Mouse (Mus musculus): ENCODE results near the gene Inip.

Inip gene

DNA sequence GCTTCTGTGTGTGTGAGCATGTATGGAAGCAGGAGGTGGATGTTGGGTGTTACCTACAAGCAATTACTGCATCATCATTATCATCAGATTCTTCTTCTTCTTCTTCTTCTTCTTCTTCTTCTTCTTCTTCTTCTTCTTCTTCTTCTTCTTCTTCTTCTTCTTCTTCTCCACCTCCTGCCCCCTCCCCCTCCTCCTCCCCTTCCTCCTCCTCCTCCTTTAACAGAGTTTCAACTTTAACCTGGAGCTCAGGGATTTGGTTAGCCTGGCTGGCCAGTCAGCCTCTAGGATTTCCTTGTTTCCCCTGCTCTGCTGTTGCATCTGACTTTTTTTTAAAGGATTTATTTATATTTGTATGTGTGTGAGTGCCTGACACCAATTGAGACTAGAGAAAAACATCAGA is at the start of gene Inip:
Gene Inip, minus strand, starts transcription at position 101 of the 400 bp plus-strand sequence.
- ChIA-PET CTCF (interaction anchor here in 1 of 4 experiments (0.6 kb wide), 1 partner anchor 15 kb away, joined by 4 read pairs; no protein-coding TSS in a partner anchor), POLR2A (interaction anchor here in 1 of 4 experiments (0.6 to 0.7 kb wide), 3 partner anchors 49 to 126 kb away, joined by 3 read pairs; no protein-coding TSS in a partner anchor)

DNA sequence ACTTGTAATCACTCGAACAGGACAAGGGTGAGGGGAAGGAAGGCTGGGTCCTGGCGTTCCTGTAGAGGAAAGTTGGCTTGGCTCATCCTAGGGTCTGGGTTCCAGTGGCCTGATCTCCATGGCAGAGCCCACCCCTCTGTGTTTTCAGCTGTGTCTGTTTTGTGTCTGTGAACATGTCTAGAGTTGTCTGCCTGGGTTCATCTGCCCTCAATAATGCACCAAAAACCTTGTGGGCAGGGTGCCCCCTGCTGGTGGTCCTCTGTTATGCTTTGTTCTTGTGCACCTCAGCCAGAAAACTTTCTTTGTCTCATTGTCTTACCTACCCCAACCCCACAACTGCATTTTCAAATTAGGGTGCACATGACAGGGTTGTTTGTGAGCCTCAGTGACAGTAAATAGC is 48.8 kb upstream of the Inip start:
- POLR2A ChIA-PET: interaction anchor here in 3 of 4 experiments (0.8 to 1.6 kb wide), 4 partner anchors 10 to 45 kb away, joined by 3 to 5 read pairs (median 4); partner anchors contain the start of gene Snx30 (in 2 of the 3)
- CTCF ChIA-PET: interaction anchor here in 3 of 4 experiments (0.5 to 1.5 kb wide), 6 partner anchors 11 to 470 kb away, joined by 3 to 5 read pairs (median 4); no protein-coding TSS in a partner anchor

DNA sequence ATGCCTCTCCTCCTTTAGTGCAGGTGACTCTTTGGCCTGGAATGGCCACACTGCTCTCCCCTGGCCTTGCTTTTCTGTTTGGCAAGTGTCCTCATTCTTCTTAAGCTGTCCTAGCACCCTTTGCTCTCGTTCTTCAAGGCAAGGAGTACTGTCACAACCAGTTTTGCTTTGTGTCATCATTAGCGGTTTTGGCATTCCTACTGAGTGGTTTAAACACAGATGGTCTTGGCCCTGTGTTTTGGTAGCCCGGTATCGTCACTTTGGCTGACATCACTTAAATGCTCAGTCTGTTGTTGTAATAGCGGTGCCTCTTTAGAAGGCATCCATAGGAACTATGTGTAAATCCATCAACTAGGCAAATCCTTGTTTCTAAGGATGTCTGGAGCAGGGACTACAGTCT is 46.1 kb upstream of the Inip start:
- CTCF ChIA-PET: interaction anchor here in 1 of 4 experiments (1.1 kb wide), 1 partner anchor 39 kb away, joined by 3 read pairs; no protein-coding TSS in a partner anchor
- POLR2A ChIA-PET: interaction anchor here in 3 of 4 experiments (0.5 to 3.4 kb wide), 5 partner anchors 9 to 40 kb away, joined by 3 to 15 read pairs (median 3); partner anchors contain the start of gene Snx30 (in 1 of the 3)

GRCm38 (mm10) chr4:59845245-59845637 is 43.9 kb upstream of the Inip start:
- CTCF ChIA-PET: no interaction called here

GRCm38 (mm10) chr4:59844460-59845244 is 43.3 kb upstream of the Inip start:
- ChIA-PET POLR2A (interaction anchor here in 3 of 4 experiments (0.6 to 1.9 kb wide), 4 partner anchors 8 to 36 kb away, joined by 3 to 4 read pairs (median 4); no protein-coding TSS in a partner anchor), CTCF (interaction anchor here in 1 of 4 experiments (0.6 kb wide), 1 partner anchor 10 kb away, joined by 4 read pairs; no protein-coding TSS in a partner anchor)

More at GRCm38 (mm10) chr4:59845245-59845637, 43.9 kb upstream of the Inip start:
- POLR2A ChIA-PET: interaction anchor here in 3 of 4 experiments (0.6 to 1.6 kb wide), 3 partner anchors 7 to 37 kb away, joined by 3 to 4 read pairs (median 3); no protein-coding TSS in a partner anchor

DNA sequence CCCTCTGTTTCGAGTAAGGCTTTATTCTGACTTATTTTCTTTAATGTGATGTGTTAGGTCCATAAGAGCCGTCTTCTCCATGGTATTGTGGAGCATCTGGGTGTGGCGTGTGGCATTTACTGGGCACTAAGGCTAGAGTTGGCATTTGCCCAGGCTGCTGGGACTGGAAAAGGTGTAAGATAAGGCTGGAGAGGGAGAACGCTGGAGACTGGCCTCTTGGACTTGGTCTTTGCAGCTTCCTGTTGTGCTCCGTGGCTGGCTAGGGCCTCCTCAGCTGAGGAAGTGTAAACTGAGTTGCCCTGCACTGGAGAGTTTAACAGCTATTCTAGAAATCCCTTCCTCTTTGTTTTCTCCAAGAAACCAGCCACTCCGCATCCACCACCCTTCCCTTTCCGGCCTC is 36.3 kb upstream of the Inip start:
- ChIA-PET POLR2A (interaction anchor here in 1 of 4 experiments (1.1 to 1.7 kb wide), 3 partner anchors 9 to 23 kb away, joined by 3 to 4 read pairs (median 3); no protein-coding TSS in a partner anchor), CTCF (interaction anchor here in 1 of 4 experiments (1.2 to 1.4 kb wide), 2 partner anchors 11 to 23 kb away, joined by 3 to 4 read pairs; no protein-coding TSS in a partner anchor)

DNA sequence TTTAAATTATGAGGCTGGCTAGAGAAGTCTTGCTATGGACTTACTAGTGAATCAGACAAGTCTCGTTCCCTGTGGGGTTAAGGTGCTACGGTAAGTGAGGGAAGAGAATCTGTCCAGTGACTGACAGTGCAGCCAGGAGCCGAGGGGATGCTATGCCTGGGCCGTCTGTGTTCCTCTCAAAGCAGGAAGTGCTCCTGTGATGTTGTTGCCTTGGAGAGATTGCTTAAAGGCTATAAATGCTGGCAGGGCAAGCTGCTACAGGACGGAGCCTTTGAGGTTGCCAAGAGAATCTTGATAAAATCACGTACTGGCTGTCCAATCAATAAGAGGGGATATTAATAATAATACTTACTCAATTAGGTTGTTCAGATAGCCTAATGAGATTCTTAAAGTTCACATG is 31.4 kb upstream of the Inip start:
- CTCF ChIA-PET: interaction anchor here in 1 of 4 experiments (1.0 kb wide), 1 partner anchor 9 kb away, joined by 4 read pairs; no protein-coding TSS in a partner anchor

DNA sequence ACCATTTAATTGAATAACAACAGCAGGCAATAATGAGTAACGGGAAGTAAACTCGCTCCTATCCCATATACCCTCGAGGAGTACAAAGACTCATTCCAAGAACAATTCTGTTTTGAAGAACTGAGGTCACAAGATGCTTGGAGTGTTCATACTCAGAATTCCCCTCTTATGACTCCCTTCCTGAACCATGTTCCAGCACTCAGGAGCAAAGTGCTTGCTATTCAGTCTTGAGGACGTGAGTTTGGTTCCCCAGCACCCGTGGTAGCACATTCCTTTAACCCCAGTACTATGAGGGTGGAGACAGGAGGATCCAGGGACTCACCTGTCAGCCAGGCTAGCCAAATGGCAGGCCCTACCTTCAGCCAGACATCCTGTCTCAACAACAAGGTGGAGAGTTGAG is 29.6 kb upstream of the Inip start:
- POLR2A ChIA-PET: interaction anchor here in 3 of 4 experiments (0.9 to 1.7 kb wide), 5 partner anchors 10 to 84 kb away, joined by 3 to 4 read pairs (median 3); partner anchors contain the start of gene Slc46a2 (in 1 of the 3)
- CTCF ChIA-PET: no interaction called here

More for the DNA sequence above, 31.4 kb upstream of the Inip start:
- POLR2A ChIA-PET: interaction anchor here in 2 of 4 experiments (0.8 to 1.1 kb wide), 2 partner anchors 13 to 27 kb away, joined by 4 to 5 read pairs; partner anchors contain the start of gene Snx30 (in 1 of the 2)

DNA sequence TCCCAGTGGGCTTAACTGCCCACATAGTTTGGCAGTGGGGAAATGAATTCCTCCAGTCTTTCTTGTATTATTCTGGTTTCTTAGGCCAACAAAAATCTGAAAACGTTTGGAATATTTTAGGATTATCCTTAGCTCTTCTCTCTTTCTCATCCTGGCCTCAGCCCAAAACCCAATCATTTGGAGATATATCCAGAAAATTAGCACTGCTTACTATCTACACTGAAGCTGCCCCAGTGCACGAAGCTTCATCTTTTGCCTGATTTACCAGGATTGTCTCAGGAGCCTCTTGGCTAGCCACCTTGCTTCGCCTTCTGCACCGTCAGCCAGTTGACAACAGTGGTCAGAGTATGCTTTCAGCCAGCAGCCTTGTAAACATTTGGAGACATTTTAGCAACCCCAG is 27.7 kb upstream of the Inip start:
- POLR2A ChIA-PET: interaction anchor here in 1 of 4 experiments (0.9 to 1.7 kb wide), 6 partner anchors 12 to 408 kb away, joined by 3 to 7 read pairs (median 3); partner anchors contain the start of gene Snx30
- CTCF ChIA-PET: interaction anchor here in 1 of 4 experiments (1.0 kb wide), 1 partner anchor 42 kb away, joined by 4 read pairs; no protein-coding TSS in a partner anchor

DNA sequence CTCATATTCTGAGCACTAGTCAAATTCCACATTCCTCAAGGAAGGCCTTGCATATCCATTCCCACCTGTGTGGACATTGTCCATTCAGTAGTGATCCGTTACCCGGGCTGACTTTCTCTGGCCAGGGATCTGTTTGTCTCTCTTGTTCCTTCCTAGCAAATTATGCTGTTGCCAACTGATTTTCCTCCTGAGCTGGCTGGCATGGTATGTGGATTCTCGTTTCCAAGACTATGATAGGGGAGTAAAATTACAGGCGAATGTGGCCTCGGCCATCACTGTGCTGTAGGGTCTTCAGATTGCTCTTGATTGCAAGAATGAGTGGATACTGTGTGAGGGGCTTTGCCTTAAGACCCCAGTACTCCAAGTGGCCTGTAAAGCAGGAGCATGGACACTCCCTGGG is 25.0 kb upstream of the Inip start:
- ChIA-PET CTCF (no interaction called here), POLR2A (no interaction called here)

- ChIA-PET POLR2A (interaction anchor here in 1 of 4 experiments (0.7 to 1.1 kb wide), 2 partner anchors 13 to 200 kb away, joined by 3 read pairs; no protein-coding TSS in a partner anchor), CTCF (no interaction called here)
Observed at GRCm38 (mm10) chr4:59825634-59826033, 24.2 kb upstream of the Inip start.

DNA sequence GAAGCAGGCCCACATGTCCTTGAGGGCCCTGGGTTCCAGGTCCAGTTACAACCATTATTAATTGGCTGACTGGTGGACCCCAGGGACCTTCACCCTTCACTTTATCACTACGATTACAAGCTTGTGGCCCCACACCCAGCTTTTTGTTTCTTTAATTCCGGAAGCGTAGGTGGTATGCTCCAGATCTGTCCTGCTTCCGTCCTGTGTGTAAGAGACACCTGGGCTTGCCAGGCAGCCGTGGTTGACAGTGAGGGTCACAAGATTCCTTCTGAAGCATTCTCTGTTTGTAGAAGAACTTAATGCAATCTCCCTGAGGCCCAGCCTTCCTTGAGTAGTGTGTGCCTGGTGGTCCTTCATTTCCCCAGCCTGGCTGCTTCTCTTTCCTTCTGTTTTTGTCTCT is 23.5 kb upstream of the Inip start:
- POLR2A ChIA-PET: interaction anchor here in 2 of 4 experiments (1.1 to 2.7 kb wide), 6 partner anchors 9 to 403 kb away, joined by 3 to 16 read pairs (median 5); partner anchors contain the start of gene Snx30 (in 2 of the 2)

DNA sequence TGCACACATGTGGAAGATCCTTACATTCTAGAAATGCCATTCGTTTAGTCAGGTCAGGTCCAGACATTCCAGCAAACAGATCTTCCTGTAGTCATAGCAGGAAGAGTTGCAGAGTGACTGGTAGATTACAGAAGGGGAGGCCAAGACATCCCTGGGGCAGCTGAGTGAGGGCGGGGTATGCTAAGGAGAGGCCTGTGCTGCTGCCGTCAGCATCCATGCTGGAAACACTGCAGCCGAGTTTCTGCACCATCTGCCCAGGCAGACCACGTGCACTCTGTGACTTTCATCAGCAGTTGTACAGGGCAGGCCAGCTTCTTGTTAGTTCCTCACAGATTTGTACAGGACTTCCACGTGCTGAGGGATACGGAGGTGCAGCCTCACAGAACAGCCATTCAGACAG is 22.1 kb upstream of the Inip start:
- ChIA-PET POLR2A (interaction anchor here in 2 of 4 experiments (0.9 to 2.7 kb wide), 9 partner anchors 8 to 402 kb away, joined by 3 to 16 read pairs (median 4); partner anchors contain the start of gene Snx30 (in 2 of the 2)), CTCF (interaction anchor here in 2 of 4 experiments (0.7 to 1.5 kb wide), 2 partner anchors 10 to 48 kb away, joined by 4 to 5 read pairs; no protein-coding TSS in a partner anchor)

More for the DNA sequence above, 23.5 kb upstream of the Inip start:
- CTCF ChIA-PET: interaction anchor here in 1 of 4 experiments (1.2 kb wide), 1 partner anchor 38 kb away, joined by 10 read pairs; no protein-coding TSS in a partner anchor

- POLR2A ChIA-PET: interaction anchor here in 3 of 4 experiments (0.7 to 2.7 kb wide), 6 partner anchors 14 to 92 kb away, joined by 3 to 9 read pairs (median 4); partner anchors contain the start of gene Snx30 (in 1 of the 3)
- CTCF ChIA-PET: interaction anchor here in 1 of 4 experiments (1.5 kb wide), 1 partner anchor 49 kb away, joined by 5 read pairs; no protein-coding TSS in a partner anchor
Observed at GRCm38 (mm10) chr4:59822119-59822518, 20.7 kb upstream of the Inip start.

DNA sequence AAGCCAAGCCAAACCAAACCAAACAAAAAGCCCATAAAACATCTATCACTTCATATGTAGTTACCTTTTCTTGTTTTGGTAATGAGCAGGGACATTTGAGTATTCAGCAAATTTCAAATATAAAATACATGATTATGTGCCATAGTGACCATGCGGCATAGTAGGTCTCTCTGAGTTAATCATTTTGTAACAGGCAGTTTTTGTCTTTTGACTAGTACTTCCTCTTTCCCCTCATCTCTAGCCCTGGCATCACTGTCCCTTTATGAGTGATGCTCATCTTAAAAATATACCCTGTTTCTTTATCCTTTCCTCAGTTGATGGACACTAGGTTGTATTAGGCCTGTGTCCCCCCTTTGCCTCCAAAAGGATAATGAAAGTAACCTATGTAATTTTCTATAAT is 20.1 kb upstream of the Inip start:
- ChIA-PET CTCF (interaction anchor here in 1 of 4 experiments (2.2 kb wide), 1 partner anchor 49 kb away, joined by 5 read pairs; no protein-coding TSS in a partner anchor), POLR2A (interaction anchor here in 2 of 4 experiments (1.1 to 7.6 kb wide), 4 partner anchors 14 to 18 kb away, joined by 4 to 62 read pairs (median 6); partner anchors contain the start of gene Snx30 (in 1 of the 2))

DNA sequence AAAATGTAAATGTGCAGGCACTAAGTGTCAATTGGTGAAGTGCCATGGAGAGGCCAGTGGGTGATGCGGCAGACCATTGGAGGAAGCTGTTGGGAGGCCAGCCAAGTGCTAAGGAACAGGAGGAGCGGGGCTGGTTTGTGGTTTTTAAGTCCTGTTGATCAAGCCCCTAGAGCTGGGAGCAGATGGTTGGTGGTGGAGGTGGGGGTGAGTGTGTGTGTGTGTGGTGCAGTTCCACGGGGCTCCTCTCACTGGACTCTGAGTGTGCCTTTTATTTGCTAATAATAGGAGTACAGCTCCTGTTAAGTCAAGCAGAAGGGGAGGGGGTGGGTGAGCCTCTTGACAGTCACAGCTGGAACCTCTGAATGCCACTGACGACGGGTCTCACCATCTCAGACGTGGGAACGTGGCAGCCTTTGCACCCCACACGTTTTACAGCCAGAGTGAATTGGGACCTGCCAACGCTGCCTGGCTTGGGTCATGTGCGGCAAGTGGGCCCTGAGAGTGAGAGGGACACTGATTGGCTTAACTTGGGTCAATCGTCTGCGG is 18.2 kb upstream of the Inip start:
- ChIA-PET POLR2A (interaction anchor here in 3 of 4 experiments (0.6 to 7.6 kb wide), 7 partner anchors 9 to 398 kb away, joined by 3 to 62 read pairs (median 4); partner anchors contain the start of gene Snx30 (in 2 of the 3)), CTCF (interaction anchor here (0.5 to 2.2 kb wide), 7 partner anchors 10 to 143 kb away, joined by 3 to 12 read pairs (median 4); no protein-coding TSS in a partner anchor)

GRCm38 (mm10) chr4:59819054-59819472 is 17.7 kb upstream of the Inip start:
- ChIA-PET CTCF (interaction anchor here in 3 of 4 experiments (0.6 to 1.7 kb wide), 3 partner anchors 10 to 110 kb away, joined by 4 to 12 read pairs (median 6); no protein-coding TSS in a partner anchor), POLR2A (interaction anchor here in 2 of 4 experiments (1.0 to 7.6 kb wide), 6 partner anchors 8 to 397 kb away, joined by 3 to 62 read pairs (median 4); partner anchors contain the start of gene Snx30 (in 2 of the 2))

Data from embryonic stem cell, embryonic (primary cell).